Mouse (Mus musculus) thymus, adult 2 months (tissue): ENCODE data around the gene Tbc1d24. TPM values are rescaled to one million over a fixed set of nuclear protein-coding genes. Genes with fewer than 3 reads are reported as not detected.

Source experiments
- DNase-seq: peaks from one replicate; pipeline ENCODE4 v3.0.0; 2021
- H3K27ac ChIP-seq: fragments of 200-500 bp; 2 replicates; pipeline ENCODE4 v1.5.1; 2012; ENCODE audit warnings: low read length, control low read depth; ENCODE audit not compliant: control insufficient read depth, insufficient read depth
- H3K27me3 ChIP-seq: fragments of 200-500 bp; 2 replicates; pipeline ENCODE4 v1.6.1; 2012; ENCODE audit warnings: mild to moderate bottlenecking, low read length, moderate library complexity, mixed read lengths; ENCODE audit not compliant: control insufficient read depth, insufficient read depth
- H3K36me3 ChIP-seq: fragments of 200-500 bp; 2 replicates; pipeline ENCODE4 v1.6.1; 2012; ENCODE audit warnings: mild to moderate bottlenecking, low read length, moderate library complexity; ENCODE audit not compliant: control insufficient read depth, insufficient read depth
- H3K4me1 ChIP-seq: fragments of 200-500 bp; replicated peaks from 2 replicates; pipeline ENCODE4 v1.6.1; 2012; ENCODE audit warnings: low read length; ENCODE audit not compliant: control insufficient read depth, insufficient read depth
- H3K4me3 ChIP-seq: fragments of 200-500 bp; 2 replicates; pipeline ENCODE4 v1.5.1; 2012; ENCODE audit warnings: mild to moderate bottlenecking, low read length, control low read depth, moderate library complexity; ENCODE audit not compliant: control insufficient read depth, insufficient read depth
- CTCF ChIP-seq: fragments of 200-500 bp; IDR thresholded peaks from 2 replicates; pipeline ENCODE4 v1.5.1; 2012; ENCODE audit warnings: mild to moderate bottlenecking, control low read depth, low read length, moderate library complexity, borderline replicate concordance; ENCODE audit not compliant: control insufficient read depth, poor library complexity, insufficient read depth; ENCODE audit errors: extremely low read depth
- POLR2A ChIP-seq: fragments of 200-500 bp; IDR thresholded peaks from 2 replicates; pipeline ENCODE4 v1.6.1; 2012; ENCODE audit warnings: mild to moderate bottlenecking, low read length, control low read depth, moderate library complexity; ENCODE audit not compliant: control insufficient read depth, poor library complexity, insufficient read depth; ENCODE audit errors: extremely low read depth
- WGBS: fragments of 180-500 bp; shearing (Covaris S2); methylation state at CpG from one replicate; pipeline ENCODE4 v1.1.7; 2018; 5-methylcytosine and 5-hydroxymethylcytosine counted together
- polyA plus RNA-seq: library from polyadenylated mRNA; depleted of rRNA; stranded (reverse); fragments of >200 nt; gene quantifications from 2 replicates; pipeline ENCODE4 v1.2.3, GENCODE M21; 2012

Tbc1d24 gene
- polyA plus RNA-seq, 1 experiment, result 14.5 TPM

DNA sequence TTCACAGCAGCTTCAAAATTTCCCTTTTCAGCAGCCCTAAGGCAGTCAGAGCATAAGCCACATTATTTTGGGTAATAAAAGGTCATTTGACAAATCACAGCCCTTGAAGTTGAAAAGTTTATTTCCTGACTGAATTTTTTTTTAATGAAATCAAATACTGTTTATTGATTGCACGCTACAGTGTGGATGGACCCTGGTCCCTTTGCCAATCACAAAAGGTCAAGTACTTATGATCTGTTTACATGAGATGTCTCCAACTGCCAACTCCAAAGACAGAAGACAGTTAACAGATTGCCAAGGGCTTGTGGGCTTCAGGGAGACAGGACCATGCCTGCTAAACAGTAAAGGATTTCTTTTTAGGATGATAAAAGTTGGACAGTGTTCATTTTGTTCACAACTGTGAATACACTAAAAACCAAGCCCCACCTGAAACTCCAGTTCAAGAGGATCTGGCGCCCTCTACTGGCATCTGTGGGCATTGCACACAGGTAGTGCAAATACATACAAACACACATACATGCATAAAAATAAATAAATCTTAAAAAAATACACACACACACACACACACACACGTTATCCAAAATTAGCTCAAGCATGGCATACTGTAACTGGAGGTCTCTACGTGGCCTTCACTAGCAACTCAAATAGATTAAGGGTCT is 38.1 kb upstream of the Tbc1d24 start:
- no peak overlapping the region for H3K4me3 ChIP-seq
- TF ChIP-seq POLR2A (no peak), CTCF (no peak)
- no peak overlapping the region for H3K27ac ChIP-seq
- 95% methylated on average over 4 of the region's 4 CpGs for WGBS
- H3K4me1 ChIP-seq, result no peaks in the 10 kb centered on the region
- H3K27me3 ChIP-seq, result no peaks in the 10 kb centered on the region
- H3K36me3 ChIP-seq, result peaks cover 62% of the 10 kb centered on the region
- peak; percentile 54 for DNase-seq

DNA sequence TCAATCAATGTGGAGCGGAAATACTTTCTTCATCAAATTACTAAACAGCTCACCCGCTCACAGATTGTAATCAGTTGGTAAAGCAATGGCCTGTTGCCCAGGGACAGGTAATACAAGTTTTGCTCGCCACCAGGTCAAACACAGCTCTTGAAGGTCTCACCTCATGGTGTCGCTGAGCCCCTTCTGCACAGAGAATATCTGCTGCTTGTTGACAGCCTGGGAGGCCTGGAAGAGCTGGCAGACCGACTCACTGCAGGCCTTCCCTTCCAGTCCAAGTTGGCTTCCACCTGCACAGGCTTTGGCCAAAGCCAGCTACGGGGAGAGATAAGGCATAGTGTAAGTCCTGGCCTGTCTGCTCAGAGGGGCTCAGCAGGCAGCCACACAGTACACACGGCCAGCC is 31.6 kb upstream of the Tbc1d24 start:
- Histone ChIP-seq H3K4me1 (no peaks in the 10 kb centered on the region), H3K27me3 (no peaks in the 10 kb centered on the region), H3K4me3 (no peak overlapping the region), H3K27ac (no peak overlapping the region), H3K36me3 (peaks cover 89% of the 10 kb centered on the region)
- no peak for TF ChIP-seq POLR2A
- no peak for TF ChIP-seq CTCF
- DNase-seq, result no peak
- 98% methylated on average over 7 of the region's 7 CpGs for WGBS

DNA sequence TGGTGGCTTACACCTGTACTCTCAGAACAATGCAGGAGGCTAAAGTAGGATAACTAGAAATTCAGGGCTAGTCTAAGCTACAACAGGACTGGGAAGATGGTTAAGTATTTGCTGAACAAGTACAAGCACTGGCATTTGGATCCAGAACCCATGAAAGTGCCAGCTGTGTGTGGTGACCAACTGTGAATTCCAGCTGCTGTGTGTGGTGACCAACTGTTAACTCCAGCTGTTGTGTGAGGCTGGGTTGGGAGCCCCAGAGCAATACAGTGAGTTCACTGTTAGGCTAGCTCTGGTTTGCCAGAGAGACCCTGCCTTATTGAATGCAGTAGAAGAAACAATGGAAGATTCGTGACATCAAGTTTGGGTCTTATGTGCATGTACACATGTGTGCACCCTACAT is 31.1 kb upstream of the Tbc1d24 start:
- H3K4me3 ChIP-seq, result no peak overlapping the region
- no peaks in the 10 kb centered on the region for H3K27me3 ChIP-seq
- TF ChIP-seq POLR2A, result no peak
- no peak for TF ChIP-seq CTCF
- H3K4me1 ChIP-seq, result no peaks in the 10 kb centered on the region
- no peak overlapping the region for H3K27ac ChIP-seq
- H3K36me3 ChIP-seq, result peaks cover 89% of the 10 kb centered on the region
- WGBS, result 100% methylated on average over 1 of the region's 1 CpGs
- DNase-seq, result no peak

DNA sequence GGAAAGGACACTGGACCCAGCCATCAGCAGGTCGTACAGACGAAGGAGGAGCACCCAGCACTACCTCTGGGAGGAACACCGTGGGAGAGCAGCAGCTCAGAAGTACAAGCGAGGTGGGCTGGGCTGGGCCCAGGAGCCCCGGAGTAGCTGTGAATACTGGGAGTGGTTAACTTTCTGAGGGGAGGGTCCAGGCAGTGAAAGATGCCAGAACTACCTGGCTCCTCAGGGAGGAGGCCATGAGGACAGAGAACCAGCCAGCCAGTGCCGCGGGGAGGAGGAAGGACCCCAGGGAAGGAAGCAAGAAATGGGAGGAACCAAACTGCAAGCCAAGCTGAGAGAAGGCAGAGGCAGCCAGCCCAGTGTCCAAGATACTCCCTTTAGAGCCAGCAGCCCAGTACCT is 22.6 kb upstream of the Tbc1d24 start:
- H3K36me3 ChIP-seq, result peaks cover 64% of the 10 kb centered on the region

DNA sequence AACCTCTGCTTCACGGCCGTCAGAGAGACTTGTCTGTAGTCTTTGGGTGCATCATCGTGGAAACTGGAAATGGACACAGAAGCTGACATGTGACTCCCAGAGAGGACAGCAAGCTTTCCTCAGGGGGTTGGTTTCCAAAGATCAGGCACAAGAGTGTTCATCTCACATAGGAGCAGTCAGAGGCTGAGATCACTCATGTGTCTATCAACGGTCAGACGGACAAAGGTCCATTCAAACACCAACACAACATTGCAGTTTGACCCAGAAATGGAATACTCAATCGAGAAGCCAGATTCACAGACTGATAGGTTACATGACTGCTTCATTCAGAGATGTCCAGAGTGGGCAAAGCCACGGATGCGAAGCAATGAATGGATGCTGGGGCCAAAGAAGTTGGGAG is 21.4 kb upstream of the Tbc1d24 start:
- no peak for TF ChIP-seq CTCF
- TF ChIP-seq POLR2A, result no peak
- H3K27ac ChIP-seq, result no peak overlapping the region
- no peak for DNase-seq
- H3K4me1 ChIP-seq, result no peaks in the 10 kb centered on the region
- no peaks in the 10 kb centered on the region for H3K27me3 ChIP-seq
- peaks cover 54% of the 10 kb centered on the region for H3K36me3 ChIP-seq
- 98% methylated on average over 8 of the region's 8 CpGs for WGBS
- H3K4me3 ChIP-seq, result no peak overlapping the region

More for the DNA sequence above, 22.6 kb upstream of the Tbc1d24 start:
- Histone ChIP-seq H3K4me3 (no peak overlapping the region), H3K4me1 (no peaks in the 10 kb centered on the region), H3K27ac (no peak overlapping the region), H3K27me3 (no peaks in the 10 kb centered on the region)
- 97% methylated on average over 7 of the region's 7 CpGs for WGBS
- no peak for DNase-seq
- TF ChIP-seq CTCF, result no peak
- no peak for TF ChIP-seq POLR2A

DNA sequence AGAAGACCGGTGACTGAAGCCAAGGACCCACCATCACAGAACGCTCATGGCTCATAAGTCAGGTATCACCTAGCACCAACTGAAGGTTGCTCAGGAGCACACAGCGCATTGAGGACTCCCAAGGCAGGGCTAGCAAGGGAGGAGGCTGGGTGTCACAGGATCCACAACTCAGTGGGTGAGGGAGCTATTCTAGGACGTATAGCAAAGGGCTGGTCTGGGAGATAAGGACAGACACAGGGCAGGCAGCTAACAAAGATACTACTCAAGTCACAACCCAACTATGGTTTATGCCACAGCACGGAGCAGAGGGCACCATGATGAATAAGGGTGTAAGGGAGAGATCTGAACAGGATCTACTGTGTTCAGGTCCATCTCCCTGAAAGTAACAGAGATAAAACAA is 20.5 kb upstream of the Tbc1d24 start:
- no peak overlapping the region for H3K4me3 ChIP-seq
- DNase-seq, result no peak
- no peak for TF ChIP-seq CTCF
- no peak for TF ChIP-seq POLR2A
- peaks cover 47% of the 10 kb centered on the region for H3K36me3 ChIP-seq
- WGBS, result 97% methylated on average over 5 of the region's 5 CpGs
- H3K27ac ChIP-seq, result no peak overlapping the region
- peaks cover 3% of the 10 kb centered on the region; the same call in 1 of the 2 replicates for H3K4me1 ChIP-seq
- no peaks in the 10 kb centered on the region for H3K27me3 ChIP-seq

DNA sequence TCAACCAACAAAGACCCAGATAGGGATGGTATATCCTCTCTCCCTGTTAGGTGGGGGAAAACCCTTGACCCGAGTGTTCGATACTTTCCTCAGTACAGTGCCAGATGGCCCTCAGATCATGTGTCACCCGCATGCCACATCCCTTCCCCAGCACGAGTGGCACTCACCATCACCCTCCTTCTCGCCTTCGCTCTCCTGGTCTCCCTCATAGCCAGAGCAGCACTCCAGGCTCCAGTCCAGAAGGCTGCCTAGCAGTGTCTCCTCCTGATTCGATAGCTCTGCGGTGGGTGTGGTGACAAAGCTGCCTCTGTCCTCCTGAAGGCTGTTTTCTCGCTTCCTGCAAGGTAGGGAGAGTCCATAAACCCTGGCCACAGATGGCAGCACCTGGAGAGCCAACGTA is 19.4 kb upstream of the Tbc1d24 start:
- TF ChIP-seq CTCF (no peak), POLR2A (no peak)
- H3K36me3 ChIP-seq, result peaks cover 39% of the 10 kb centered on the region; the same call in 1 of the 2 replicates
- 95% methylated on average over 10 of the region's 10 CpGs for WGBS
- peaks cover 8% of the 10 kb centered on the region for H3K4me1 ChIP-seq
- no peaks in the 10 kb centered on the region for H3K27me3 ChIP-seq
- H3K27ac ChIP-seq, result no peak overlapping the region
- no peak for DNase-seq
- H3K4me3 ChIP-seq, result no peak overlapping the region
